Mouse (Mus musculus) liver, embryonic 14.5 days (tissue): ENCODE data around the gene Slu7. TPM values are rescaled to one million over a fixed set of nuclear protein-coding genes. Genes with fewer than 3 reads are reported as not detected.

Source experiments
- ATAC-seq: fragments of 200-750 bp; cut with Nextera tagmentation; 2 replicates; pipeline ENCODE4 v1.8.0; 2017; ENCODE audit warnings: moderate number of reproducible peaks, mild to moderate bottlenecking, moderate library complexity; ENCODE audit not compliant: insufficient read depth
- DNase-seq, 3 experiments: peaks; one replicate each; pipeline ENCODE4 v3.0.0-alpha.2; 2012 to 2013; ENCODE audit warnings: low read depth in 3 of 3, low spot score in 3 of 3
- H3K27ac ChIP-seq: fragments of 300-500 bp; sonication (generic); 2 replicates; pipeline ENCODE4 v1.5.1; 2014; ENCODE audit warnings: moderate library complexity, mild to moderate bottlenecking, control low read depth, inconsistent platforms
- H3K27me3 ChIP-seq: fragments of 300-500 bp; sonication (generic); 2 replicates; pipeline ENCODE4 v1.6.1; 2014; ENCODE audit warnings: mild to moderate bottlenecking, low read length, moderate library complexity; ENCODE audit not compliant: control insufficient read depth, insufficient read depth
- H3K36me3 ChIP-seq: fragments of 300-500 bp; sonication (generic); replicated peaks from 2 replicates; pipeline ENCODE4 v1.6.1; 2014; ENCODE audit warnings: low read depth; ENCODE audit not compliant: control insufficient read depth, insufficient read depth
- H3K4me1 ChIP-seq, 2 experiments: fragments of 200-500 bp in 1 of 2; fragments of 300-500 bp in 1 of 2; sonication (generic) in 1 of 2; replicated peaks; 2 replicates each; pipeline ENCODE4 v1.6.1; 2012 to 2014; ENCODE audit warnings: antibody characterized with exemption in 1 of 2, inconsistent platforms in 1 of 2, low read length in 1 of 2; ENCODE audit not compliant: control insufficient read depth in 2 of 2, insufficient read depth in 2 of 2
- H3K4me2 ChIP-seq: fragments of 300-500 bp; sonication (generic); 2 replicates; pipeline ENCODE4 v1.6.1; 2014; ENCODE audit warnings: low read depth, mild to moderate bottlenecking, control low read depth, moderate library complexity
- H3K4me3 ChIP-seq, 2 experiments: fragments of 200-500 bp in 1 of 2; fragments of 300-500 bp in 1 of 2; sonication (generic) in 1 of 2; 2 replicates each; pipeline ENCODE4 v1.5.1; 2012 to 2014; ENCODE audit warnings: low read depth in 2 of 2, low read length in 2 of 2, mild to moderate bottlenecking in 2 of 2, control low read depth in 1 of 2, inconsistent platforms in 1 of 2, moderate library complexity in 1 of 2; ENCODE audit not compliant: insufficient read depth in 1 of 2
- H3K9ac ChIP-seq: fragments of 300-500 bp; sonication (generic); replicated peaks from 2 replicates; pipeline ENCODE4 v1.6.1; 2014; ENCODE audit warnings: mild to moderate bottlenecking, control low read depth, moderate library complexity
- H3K9me3 ChIP-seq: fragments of 300-500 bp; sonication (generic); 2 replicates; pipeline ENCODE4 v1.6.1; 2016; ENCODE audit warnings: low read length, mixed read lengths; ENCODE audit not compliant: control insufficient read depth
- CTCF ChIP-seq: IDR thresholded peaks from 2 replicates; pipeline ENCODE4 v1.5.1; 2016; ENCODE audit warnings: antibody characterized with exemption, low read depth, control low read depth
- EP300 ChIP-seq: IDR thresholded peaks from 2 replicates; pipeline ENCODE4 v1.6.1; 2016; ENCODE audit warnings: antibody characterized with exemption, low read depth
- WGBS: fragments of 180-500 bp; shearing (Covaris S2); extraction: QIAGEN DNeasy Blood & Tissue Kit; methylation state at CpG from one replicate; pipeline ENCODE4 v1.1.7; 2014; ENCODE audit not compliant: insufficient replicate concordance; 5-methylcytosine and 5-hydroxymethylcytosine counted together
- polyA plus RNA-seq, 2 experiments: library from polyadenylated mRNA; depleted of rRNA in 1 of 2; stranded (reverse) in 1 of 2; unstranded in 1 of 2; fragments of >200 nt; fragmentation: Nextera tagmentation in 1 of 2; extraction: Ambion mirVana in 1 of 2; gene quantifications; 2 replicates each; pipeline versions ENCODE4 v1.2.1 to v1.2.3; 2012 to 2014

Slu7 gene
- polyA plus RNA-seq, 2 experiments: 4.9 to 20.8 TPM

- Histone ChIP-seq H3K4me3 (no peak overlapping the region), H3K4me1 (no peaks in the 10 kb centered on the region), H3K4me2 (no peak overlapping the region), H3K36me3 (no peaks in the 10 kb centered on the region), H3K9ac (no peak overlapping the region), H3K27me3 (no peaks in the 10 kb centered on the region), H3K9me3 (no peaks in the 10 kb centered on the region), H3K27ac (no peak overlapping the region)
- ATAC-seq (no peak), DNase-seq (no peak)
- 72% methylated on average over 15 of the region's 15 CpGs for WGBS
- no peak for TF ChIP-seq EP300
- no peak for TF ChIP-seq CTCF
Measured at GRCm38 (mm10) chr11:43404150-43404807, 29.3 kb upstream of the Slu7 start.

DNA sequence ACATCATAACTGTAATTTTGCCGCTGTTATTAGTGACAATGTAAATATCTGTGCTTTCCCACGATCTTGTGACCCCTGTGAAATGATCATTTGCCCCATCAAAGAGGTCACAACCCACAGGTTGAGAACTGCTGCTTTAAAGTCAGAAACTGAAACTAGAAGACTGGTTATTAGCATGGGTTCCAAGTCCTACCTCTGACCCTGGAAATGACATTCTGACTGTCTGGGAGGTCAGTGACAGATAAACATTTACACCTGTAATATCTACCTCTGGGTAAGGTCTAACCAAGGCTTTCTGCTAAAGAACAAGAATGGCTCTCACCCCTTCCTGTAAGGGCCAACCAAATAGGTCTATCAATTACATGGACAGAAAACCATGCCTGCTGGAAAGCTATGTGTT lies 24.7 kb upstream of the Slu7 start:
- Histone ChIP-seq H3K4me2 (no peak overlapping the region), H3K27me3 (no peaks in the 10 kb centered on the region), H3K36me3 (no peaks in the 10 kb centered on the region), H3K27ac (no peak overlapping the region), H3K9ac (no peak overlapping the region), H3K9me3 (no peaks in the 10 kb centered on the region), H3K4me1 (no peaks in the 10 kb centered on the region), H3K4me3 (no peak overlapping the region)
- WGBS: 40% methylated on average over 2 of the region's 2 CpGs
- no peak for ATAC-seq
- no peak for TF ChIP-seq EP300
- TF ChIP-seq CTCF: no peak
- no peak for DNase-seq

- DNase-seq (no peak), ATAC-seq (no peak)
- Histone ChIP-seq H3K27me3 (no peaks in the 10 kb centered on the region), H3K4me2 (no peak overlapping the region), H3K4me3 (no peak overlapping the region), H3K9ac (no peak overlapping the region), H3K4me1 (no peaks in the 10 kb centered on the region), H3K9me3 (no peaks in the 10 kb centered on the region), H3K36me3 (no peaks in the 10 kb centered on the region), H3K27ac (no peak overlapping the region)
- WGBS: 64% methylated on average over 7 of the region's 7 CpGs
- TF ChIP-seq CTCF (no peak), EP300 (no peak)
Measured at GRCm38 (mm10) chr11:43410291-43410690, 23.3 kb upstream of the Slu7 start.

DNA sequence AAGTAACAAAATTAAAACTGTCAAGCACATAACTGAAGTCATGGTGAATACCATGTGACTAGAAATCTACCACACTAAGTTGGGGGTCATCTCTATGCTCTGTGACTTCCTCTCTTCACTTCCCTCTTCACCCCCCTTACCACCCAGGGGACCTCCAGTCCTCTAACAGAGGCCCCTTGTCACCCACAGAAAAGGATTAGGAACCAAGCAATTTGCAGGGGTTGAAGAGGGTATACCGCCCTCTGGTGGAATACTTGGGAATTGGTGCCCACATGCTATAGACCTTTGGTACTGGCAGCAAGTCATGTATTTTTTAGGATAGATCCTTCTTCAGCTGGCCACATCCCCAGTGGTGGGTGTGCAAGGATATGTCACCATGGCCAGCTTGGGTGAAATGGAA lies 22.1 kb upstream of the Slu7 start:
- 0% methylated on average over 1 of the region's 1 CpGs for WGBS
- H3K4me1 ChIP-seq: no peaks in the 10 kb centered on the region
- no peaks in the 10 kb centered on the region for H3K36me3 ChIP-seq
- no peak overlapping the region for H3K4me3 ChIP-seq
- no peaks in the 10 kb centered on the region for H3K9me3 ChIP-seq
- ATAC-seq: no peak
- H3K9ac ChIP-seq: no peak overlapping the region
- DNase-seq: peak; percentile 35 to 41 (median 39)
- H3K27me3 ChIP-seq: no peaks in the 10 kb centered on the region
- no peak overlapping the region for H3K4me2 ChIP-seq
- TF ChIP-seq EP300 (no peak), CTCF (peak; percentile 89)
- no peak overlapping the region for H3K27ac ChIP-seq

DNA sequence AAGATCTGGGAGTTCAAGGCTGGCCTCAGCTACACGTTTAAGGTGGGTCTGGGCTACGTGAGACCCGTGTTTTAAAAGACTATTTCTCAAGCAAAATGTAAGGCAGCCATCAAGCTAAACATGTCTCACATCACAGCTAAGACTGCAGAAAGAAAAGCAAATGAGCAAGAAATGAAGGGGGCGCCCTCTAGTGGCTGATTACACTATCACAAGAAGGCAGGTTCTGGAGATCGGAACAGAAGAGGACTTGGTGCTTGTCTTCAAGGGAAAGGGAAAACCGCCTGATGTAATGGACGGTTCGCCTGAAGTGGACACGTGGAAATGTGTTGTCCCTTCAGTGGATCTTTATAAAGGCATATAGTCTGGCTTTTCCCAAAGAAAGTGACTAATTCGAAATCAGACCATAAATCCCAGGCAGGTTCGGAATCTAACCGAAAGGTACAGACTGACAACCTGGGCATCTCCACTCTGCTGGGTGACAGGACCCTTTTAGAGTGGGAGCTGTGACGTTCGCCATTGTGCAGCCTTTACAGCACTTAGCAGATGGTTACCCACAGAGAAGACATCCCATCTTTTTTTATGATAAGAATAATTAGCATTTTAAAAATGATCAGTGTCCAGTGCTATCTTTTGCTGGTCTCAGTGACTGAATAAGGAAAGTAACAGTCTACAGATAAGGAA lies 20.6 kb upstream of the Slu7 start:
- H3K36me3 ChIP-seq: no peaks in the 10 kb centered on the region
- no peak overlapping the region for H3K4me3 ChIP-seq
- ATAC-seq (no peak), DNase-seq (peak; percentile 34 to 39 (median 37))
- H3K27ac ChIP-seq: no peak overlapping the region
- 18% methylated on average over 14 of the region's 14 CpGs for WGBS
- H3K9me3 ChIP-seq: no peaks in the 10 kb centered on the region
- no peak overlapping the region for H3K4me2 ChIP-seq
- H3K9ac ChIP-seq: no peak overlapping the region
- no peaks in the 10 kb centered on the region for H3K27me3 ChIP-seq
- TF ChIP-seq CTCF (peak; percentile 88), EP300 (no peak)
- H3K4me1 ChIP-seq: no peaks in the 10 kb centered on the region
